In genomic region chr11:74526180-74527158, GRCm38 (mm10) we compare ENCODE assay signal across 8 mouse cellular contexts.
DNase-seq lines count a peak whose midpoint lies in the region; ATAC-seq and TF ChIP-seq lines count a peak whose summit lies in the region.

No protein-coding gene starts in this region.

- H3K4me3 ChIP-seq in ES-E14 (ENCODE audit: insufficient read depth in 1 of 2, low read depth in 1 of 2, low read length in 2 of 2, poor library complexity in 1 of 2, severe bottlenecking in 1 of 2), result no peak overlapping the region
- no peak overlapping the region for H3K4me3 ChIP-seq in embryonic facial prominence, embryonic 12.5 days
- H3K4me3 ChIP-seq in heart, embryonic 10.5 days, result peak overlapping the region; percentile 47
- H3K4me3 ChIP-seq in kidney, embryonic 15.5 days (replicated peaks), result peak overlapping the region; percentile 9; the same call in 1 of the 2 replicates
- peak overlapping the region; percentile 8 for H3K4me3 ChIP-seq in lung, embryonic 16.5 days (ENCODE audit: low read length)
- peak overlapping the region; percentile 4; the same call in 1 of the 2 replicates for H3K4me3 ChIP-seq in stomach, embryonic 16.5 days (replicated peaks; ENCODE audit: low read length)

- 14% methylated on average over 18 of the region's 18 CpGs for WGBS in embryonic facial prominence, embryonic 12.5 days
- 16% methylated on average over 18 of the region's 18 CpGs for WGBS in heart, embryonic 10.5 days
- 13% methylated on average over 18 of the region's 18 CpGs for WGBS in kidney, embryonic 15.5 days
- WGBS in lung, embryonic 16.5 days, result 14% methylated on average over 18 of the region's 18 CpGs
- 15% methylated on average over 18 of the region's 18 CpGs for WGBS in stomach, embryonic 16.5 days

- no peak overlapping the region for H3K27ac ChIP-seq in ES-E14 (ENCODE audit: insufficient read depth, low read depth, low read length, poor library complexity, severe bottlenecking)
- no peak overlapping the region for H3K27ac ChIP-seq in embryonic facial prominence, embryonic 12.5 days
- H3K27ac ChIP-seq in heart, embryonic 10.5 days, result peak overlapping the region; percentile 65; the same call in 1 of the 2 replicates
- no peak overlapping the region for H3K27ac ChIP-seq in kidney, embryonic 15.5 days
- H3K27ac ChIP-seq in lung, embryonic 16.5 days (ENCODE audit: low read length), result no peak overlapping the region
- H3K27ac ChIP-seq in stomach, embryonic 16.5 days (ENCODE audit: low read length), result no peak overlapping the region

- peak; percentile 50 for DNase-seq in cerebellum, adult 8-10 months
- no peak for DNase-seq in cerebellum, adult 11-12 months
- DNase-seq in ES-E14 (ENCODE audit: low read depth, low spot score), result peak; percentile 58
- no peak for DNase-seq in heart, embryonic 10.5 days (ENCODE audit: low spot score)

- ATAC-seq in embryonic facial prominence, embryonic 12.5 days (ENCODE audit: insufficient number of reproducible peaks, insufficient read depth, low FRiP score, low TSS enrichment), result no peak
- ATAC-seq in kidney, embryonic 15.5 days (replicated peaks; ENCODE audit: low FRiP score), result no peak
- ATAC-seq in lung, embryonic 16.5 days (ENCODE audit: low read depth), result 0 out of 2 replicates have a peak, but pooled peaks have one; percentile 32
- ATAC-seq in stomach, embryonic 16.5 days (ENCODE audit: insufficient read depth, low FRiP score), result no peak

- in situ Hi-C loops in ES-E14 (cut with MboI; ENCODE audit: low sequenced_read_pairs in 2 of 2, unreplicated experiment in 2 of 2), result loop anchor here in 1 of 2 experiments (25.0 kb wide), 1 partner anchor 139 kb away; no protein-coding TSS in a partner anchor

- H3K36me3 ChIP-seq in ES-E14 (ENCODE audit: control insufficient read depth, insufficient read depth, low read length, poor library complexity, severe bottlenecking), result no peaks in the 10 kb centered on the region
- no peaks in the 10 kb centered on the region for H3K36me3 ChIP-seq in embryonic facial prominence, embryonic 12.5 days
- no peaks in the 10 kb centered on the region for H3K36me3 ChIP-seq in heart, embryonic 10.5 days
- no peaks in the 10 kb centered on the region for H3K36me3 ChIP-seq in kidney, embryonic 15.5 days
- no peaks in the 10 kb centered on the region for H3K36me3 ChIP-seq in lung, embryonic 16.5 days (ENCODE audit: control insufficient read depth, insufficient read depth, low read length)
- no peaks in the 10 kb centered on the region for H3K36me3 ChIP-seq in stomach, embryonic 16.5 days (ENCODE audit: control insufficient read depth, insufficient read depth, low read length)

- H3K4me2 ChIP-seq in embryonic facial prominence, embryonic 12.5 days (replicated peaks), result peak overlapping the region; percentile 42
- H3K4me2 ChIP-seq in kidney, embryonic 15.5 days, result peak overlapping the region; percentile 56
- peak overlapping the region; percentile 50 for H3K4me2 ChIP-seq in lung, embryonic 16.5 days (ENCODE audit: low read depth, low read length)
- peak overlapping the region; percentile 44 for H3K4me2 ChIP-seq in stomach, embryonic 16.5 days (ENCODE audit: low read depth, low read length)

- peaks cover 23% of the 10 kb centered on the region for H3K27me3 ChIP-seq in embryonic facial prominence, embryonic 12.5 days
- peaks cover 49% of the 10 kb centered on the region for H3K27me3 ChIP-seq in heart, embryonic 10.5 days (ENCODE audit: insufficient read depth, poor library complexity, severe bottlenecking)
- peaks cover 42% of the 10 kb centered on the region for H3K27me3 ChIP-seq in kidney, embryonic 15.5 days
- H3K27me3 ChIP-seq in lung, embryonic 16.5 days (ENCODE audit: control insufficient read depth, insufficient read depth, low read depth, low read length), result peaks cover 10% of the 10 kb centered on the region; the same call in 1 of the 2 replicates
- H3K27me3 ChIP-seq in stomach, embryonic 16.5 days (ENCODE audit: control insufficient read depth, insufficient read depth, low read length), result peaks cover 21% of the 10 kb centered on the region

- H3K9me3 ChIP-seq in ES-E14 (ENCODE audit: control insufficient read depth, insufficient read depth, low read depth, low read length), result no peaks in the 10 kb centered on the region
- no peaks in the 10 kb centered on the region for H3K9me3 ChIP-seq in embryonic facial prominence, embryonic 12.5 days
- H3K9me3 ChIP-seq in heart, embryonic 10.5 days, result no peaks in the 10 kb centered on the region
- no peaks in the 10 kb centered on the region for H3K9me3 ChIP-seq in kidney, embryonic 15.5 days (replicated peaks)
- H3K9me3 ChIP-seq in lung, embryonic 16.5 days (ENCODE audit: control insufficient read depth, low read length), result no peaks in the 10 kb centered on the region
- H3K9me3 ChIP-seq in stomach, embryonic 16.5 days (replicated peaks; ENCODE audit: control insufficient read depth, low read length), result no peaks in the 10 kb centered on the region

- H3K4me1 ChIP-seq in ES-E14 (ENCODE audit: control insufficient read depth in 2 of 2, insufficient read depth in 2 of 2, low read length in 2 of 2, poor library complexity in 1 of 2), result peaks cover 0 to 26% of the 10 kb centered on the region in 2 experiments; a peak in 2 of 4 replicates
- peaks cover 26% of the 10 kb centered on the region for H3K4me1 ChIP-seq in embryonic facial prominence, embryonic 12.5 days
- H3K4me1 ChIP-seq in heart, embryonic 10.5 days, result peaks cover 47% of the 10 kb centered on the region
- H3K4me1 ChIP-seq in kidney, embryonic 15.5 days, result peaks cover 55% of the 10 kb centered on the region
- peaks cover 17% of the 10 kb centered on the region for H3K4me1 ChIP-seq in lung, embryonic 16.5 days (replicated peaks; ENCODE audit: control insufficient read depth, insufficient read depth, low read length)
- H3K4me1 ChIP-seq in stomach, embryonic 16.5 days (ENCODE audit: control insufficient read depth, insufficient read depth, low read length), result peaks cover 35% of the 10 kb centered on the region

- peak overlapping the region; percentile 7; the same call in 1 of the 2 replicates for H3K9ac ChIP-seq in ES-E14 (ENCODE audit: insufficient read depth, low read depth, low read length, poor library complexity, severe bottlenecking)
- no peak overlapping the region for H3K9ac ChIP-seq in embryonic facial prominence, embryonic 12.5 days
- H3K9ac ChIP-seq in kidney, embryonic 15.5 days, result 0 out of 2 replicates have a peak overlapping the region, but pooled peaks have one; percentile 8
- peak overlapping the region; percentile 25 for H3K9ac ChIP-seq in lung, embryonic 16.5 days (ENCODE audit: low read length)
- 0 out of 2 replicates have a peak overlapping the region, but pooled peaks have one; percentile 11 for H3K9ac ChIP-seq in stomach, embryonic 16.5 days (ENCODE audit: low read length)

TF ChIP-seq in ES-E14, 5 proteins besides CTCF, POLR2A, EP300 and RAD21:
- TF ChIP-seq ZC3H11A (IDR thresholded peaks at IDR 0.05; ENCODE audit: borderline replicate concordance, low read depth, low read length), result 0 out of 2 replicates have a peak, but pooled peaks have one; percentile 26
- no peak for TF ChIP-seq CHD2 (IDR thresholded peaks at IDR 0.05; ENCODE audit: low read depth, low read length)
TF ChIP-seq in ES-E14: peak in this region for 1.

Comparison
In these comparisons a context has a peak if more than half of its experiments do, and no peak if none do; other contexts are left out.
1. DNase-seq: peak in cerebellum, adult 8-10 months (single experiment) and ES-E14 (single experiment); none in cerebellum, adult 11-12 months (single experiment) and heart, embryonic 10.5 days (single experiment).
2. H3K4me3 ChIP-seq: peak in heart, embryonic 10.5 days (single experiment), kidney, embryonic 15.5 days (single experiment), lung, embryonic 16.5 days (single experiment) and stomach, embryonic 16.5 days (single experiment); none in ES-E14 (0 of 2) and embryonic facial prominence, embryonic 12.5 days (single experiment).
3. Peak in every context shown above with its lines, with median percentiles within 50 percentile points of each other: H3K4me2 ChIP-seq.